Mouse (Mus musculus) MEL (cell line): ENCODE results near the gene Gpr6. TPM values are rescaled to one million over a fixed set of nuclear protein-coding genes. Genes with fewer than 3 reads are reported as not detected.

Experiments used
- DNase-seq: peaks from one replicate; pipeline ENCODE4 v3.0.0; 2011; ENCODE audit warnings: low read depth, low spot score
- H3K27ac ChIP-seq: 2 replicates; pipeline ENCODE4 v1.5.1; 2012; ENCODE audit warnings: low read depth, mild to moderate bottlenecking, control low read depth, low read length, moderate library complexity; ENCODE audit not compliant: control insufficient read depth
- H3K27me3 ChIP-seq, 2 experiments: fragments of 150-350 bp in 1 of 2; sonication (generic) in 1 of 2; 2 replicates each; pipeline ENCODE4 v1.6.1; 2012; ENCODE audit warnings: low read length in 2 of 2, mild to moderate bottlenecking in 2 of 2, improper control_type of control experiment in 1 of 2, moderate library complexity in 1 of 2; ENCODE audit not compliant: insufficient read depth in 2 of 2, control insufficient read depth in 1 of 2
- H3K36me3 ChIP-seq, 2 experiments: 2 replicates each; pipeline ENCODE4 v1.6.1; 2012 to 2014; ENCODE audit warnings: low read length in 2 of 2, improper control_type of control experiment in 1 of 2, inconsistent platforms in 1 of 2, mild to moderate bottlenecking in 1 of 2; ENCODE audit not compliant: insufficient read depth in 2 of 2, control insufficient read depth in 1 of 2
- H3K4me1 ChIP-seq, 2 experiments: fragments of 150-350 bp in 1 of 2; sonication (generic) in 1 of 2; 2 replicates each; pipeline ENCODE4 v1.6.1; 2012; ENCODE audit warnings: low read length in 2 of 2, improper control_type of control experiment in 1 of 2, mild to moderate bottlenecking in 1 of 2; ENCODE audit not compliant: insufficient read depth in 2 of 2, control insufficient read depth in 1 of 2
- H3K4me3 ChIP-seq, 2 experiments: fragments of 150-350 bp in 1 of 2; sonication (generic) in 1 of 2; 2 replicates each; pipeline ENCODE4 v1.5.1; 2012; ENCODE audit warnings: low read depth in 2 of 2, low read length in 2 of 2, mild to moderate bottlenecking in 2 of 2, moderate library complexity in 2 of 2, control low read depth in 1 of 2, improper control_type of control experiment in 1 of 2; ENCODE audit not compliant: control insufficient read depth in 1 of 2, insufficient read depth in 1 of 2
- H3K79me2 ChIP-seq: 2 replicates; pipeline ENCODE4 v1.6.1; 2012; ENCODE audit warnings: mild to moderate bottlenecking, low read length, moderate library complexity; ENCODE audit not compliant: control insufficient read depth, poor library complexity, insufficient read depth
- H3K9ac ChIP-seq: 2 replicates; pipeline ENCODE4 v1.6.1; 2012; ENCODE audit warnings: low read depth, mild to moderate bottlenecking, control low read depth, low read length, moderate library complexity; ENCODE audit not compliant: control insufficient read depth, poor library complexity, severe bottlenecking
- H3K9me3 ChIP-seq: fragments of 150-350 bp; sonication (generic); replicated peaks from 2 replicates; pipeline ENCODE4 v1.6.1; 2012; ENCODE audit warnings: mild to moderate bottlenecking, low read length, improper control_type of control experiment, moderate library complexity; ENCODE audit not compliant: insufficient read depth
- BHLHE40 ChIP-seq: IDR thresholded peaks from 2 replicates; pipeline ENCODE4 v1.6.1; 2012; ENCODE audit warnings: low read depth, mild to moderate bottlenecking, inconsistent platforms, low read length, improper control_type of control experiment, borderline replicate concordance
- CHD1 ChIP-seq: IDR thresholded peaks from 2 replicates; pipeline ENCODE4 v1.6.1; 2012; ENCODE audit warnings: low read depth, mild to moderate bottlenecking, inconsistent platforms, low read length, improper control_type of control experiment
- CTCF ChIP-seq, 3 experiments: IDR thresholded peaks in 2 of 3; conservative IDR thresholded peaks in 1 of 3; 2 replicates each; pipeline ENCODE4 v1.5.1; 2011 to 2012; ENCODE audit warnings: low read length in 3 of 3, low read depth in 2 of 3, mild to moderate bottlenecking in 2 of 3, improper control_type of control experiment in 1 of 3, inconsistent platforms in 1 of 3, mixed read lengths in 1 of 3, moderate library complexity in 1 of 3; ENCODE audit not compliant: control insufficient read depth in 1 of 3, insufficient read depth in 1 of 3, poor library complexity in 1 of 3, severe bottlenecking in 1 of 3
- E2F4 ChIP-seq: IDR thresholded peaks from 2 replicates; pipeline ENCODE4 v1.6.1; 2011; ENCODE audit warnings: low read depth, low read length, improper control_type of control experiment, borderline replicate concordance
- ELF1 ChIP-seq: IDR thresholded peaks from 2 replicates; pipeline ENCODE4 v1.6.1; 2014; ENCODE audit warnings: low read depth, mild to moderate bottlenecking, inconsistent platforms, low read length, improper control_type of control experiment, moderate library complexity
- EP300 ChIP-seq, 2 experiments: IDR thresholded peaks; 2 replicates each; pipeline ENCODE4 v1.6.1; 2011; ENCODE audit warnings: improper control_type of control experiment in 2 of 2, low read length in 2 of 2, low read depth in 1 of 2, mild to moderate bottlenecking in 1 of 2
- ETS1 ChIP-seq: IDR thresholded peaks from 2 replicates; pipeline ENCODE4 v1.6.1; 2012; ENCODE audit warnings: low read depth, mild to moderate bottlenecking, inconsistent platforms, low read length, improper control_type of control experiment, moderate library complexity
- GABPA ChIP-seq: IDR thresholded peaks from 2 replicates; pipeline ENCODE4 v1.6.1; 2012; ENCODE audit warnings: low read depth, mild to moderate bottlenecking, inconsistent platforms, low read length, improper control_type of control experiment, moderate library complexity
- HCFC1 ChIP-seq: IDR thresholded peaks from 2 replicates; pipeline ENCODE4 v1.6.1; 2012; ENCODE audit warnings: low read depth, mild to moderate bottlenecking, inconsistent platforms, low read length, improper control_type of control experiment, moderate library complexity
- JUND ChIP-seq: IDR thresholded peaks from 2 replicates; pipeline ENCODE4 v1.6.1; 2011; ENCODE audit warnings: low read depth, mild to moderate bottlenecking, improper control_type of control experiment, low read length
- KAT2A ChIP-seq: conservative IDR thresholded peaks from 2 replicates; pipeline ENCODE4 v1.6.1; 2012; ENCODE audit warnings: low read depth, low read length, improper control_type of control experiment, inconsistent platforms
- MAX ChIP-seq: IDR thresholded peaks from 2 replicates; pipeline ENCODE4 v1.6.1; 2011; ENCODE audit warnings: low read length, improper control_type of control experiment
- MEF2A ChIP-seq: IDR thresholded peaks from 2 replicates; pipeline ENCODE4 v1.6.1; 2014; ENCODE audit warnings: low read depth, mild to moderate bottlenecking, inconsistent platforms, low read length, improper control_type of control experiment; ENCODE audit not compliant: poor library complexity, insufficient replicate concordance, severe bottlenecking; ENCODE audit errors: extremely low read depth
- MXI1 ChIP-seq: IDR thresholded peaks from 2 replicates; pipeline ENCODE4 v1.6.1; 2011; ENCODE audit warnings: mild to moderate bottlenecking, low read depth, low read length, improper control_type of control experiment
- MYB ChIP-seq: IDR thresholded peaks from 2 replicates; pipeline ENCODE4 v1.6.1; 2011; ENCODE audit warnings: mild to moderate bottlenecking, low read depth, low read length, improper control_type of control experiment
- NELFE ChIP-seq: IDR thresholded peaks from 2 replicates; pipeline ENCODE4 v1.6.1; 2011; ENCODE audit warnings: low read depth, low read length, improper control_type of control experiment
- POLR2AphosphoS2 ChIP-seq: IDR thresholded peaks from 2 replicates; pipeline ENCODE4 v1.6.1; 2011; ENCODE audit warnings: low read length, improper control_type of control experiment
- RAD21 ChIP-seq: IDR thresholded peaks from 2 replicates; pipeline ENCODE4 v1.6.1; 2011; ENCODE audit warnings: mild to moderate bottlenecking, low read depth, low read length, improper control_type of control experiment
- RCOR1 ChIP-seq: IDR thresholded peaks from 2 replicates; pipeline ENCODE4 v1.6.1; 2012; ENCODE audit warnings: low read depth, mild to moderate bottlenecking, inconsistent platforms, low read length, improper control_type of control experiment
- SIN3A ChIP-seq: IDR thresholded peaks from 2 replicates; pipeline ENCODE4 v1.6.1; 2012; ENCODE audit warnings: low read length, improper control_type of control experiment, inconsistent platforms
- SMC3 ChIP-seq: IDR thresholded peaks from 2 replicates; pipeline ENCODE4 v1.6.1; 2011; ENCODE audit warnings: low read depth, low read length, improper control_type of control experiment
- TBP ChIP-seq: IDR thresholded peaks from 2 replicates; pipeline ENCODE4 v1.8.0; 2011; ENCODE audit warnings: low read depth, low read length, improper control_type of control experiment
- TCF12 ChIP-seq: IDR thresholded peaks from 2 replicates; pipeline ENCODE4 v1.6.1; 2014; ENCODE audit warnings: low read depth, mild to moderate bottlenecking, inconsistent platforms, low read length, improper control_type of control experiment, moderate library complexity
- USF1 ChIP-seq: IDR thresholded peaks from 2 replicates; pipeline ENCODE4 v1.6.1; 2014; ENCODE audit warnings: low read depth, mild to moderate bottlenecking, inconsistent platforms, low read length, improper control_type of control experiment, moderate library complexity
- ZKSCAN1 ChIP-seq: IDR thresholded peaks from 2 replicates; pipeline ENCODE4 v1.6.1; 2012; ENCODE audit warnings: low read depth, mild to moderate bottlenecking, inconsistent platforms, low read length, improper control_type of control experiment, moderate library complexity
- ZMIZ1 ChIP-seq: IDR thresholded peaks from 2 replicates; pipeline ENCODE4 v1.6.1; 2012; ENCODE audit warnings: low read depth, mild to moderate bottlenecking, inconsistent platforms, low read length, improper control_type of control experiment, moderate library complexity
- polyA plus RNA-seq, 2 experiments: library from polyadenylated mRNA; stranded (reverse) in 1 of 2; unstranded in 1 of 2; fragments of >175 nt in 1 of 2; fragments of >200 nt in 1 of 2; gene quantifications; 2 replicates each; pipeline versions ENCODE4 v1.2.1 to v1.2.4; 2012; ENCODE audit warnings: low replicate concordance in 2 of 2, low read depth in 1 of 2; ENCODE audit not compliant: insufficient read length in 2 of 2, insufficient read depth in 1 of 2, missing spikeins in 1 of 2
- total RNA-seq: library from RNA; depleted of rRNA; stranded (reverse); fragments of 300-350 nt; gene quantifications from 2 replicates; pipeline ENCODE4 v1.2.3, GENCODE M21; 2012

Gene Gpr6
- total and polyA plus RNA-seq, 3 experiments: not detected

GRCm38 (mm10) chr10:41038476-41038875, 33.6 kb downstream of the Gpr6 start:
- Histone ChIP-seq H3K36me3 (no peaks in the 10 kb centered on the region), H3K27ac (no peak overlapping the region), H3K27me3 (peaks cover 0 to 3% of the 10 kb centered on the region in 2 experiments; a peak in 1 of 4 replicates), H3K4me1 (no peaks in the 10 kb centered on the region), H3K9me3 (no peaks in the 10 kb centered on the region), H3K9ac (no peak overlapping the region), H3K4me3 (no peak overlapping the region), H3K79me2 (no peaks in the 10 kb centered on the region)
- DNase-seq: no peak
- no peak for TF ChIP-seq ZKSCAN1
- no peak for TF ChIP-seq TCF12
- TF ChIP-seq MAX: no peak
- no peak for TF ChIP-seq ETS1
- TF ChIP-seq KAT2A: no peak

GRCm38 (mm10) chr10:41037722-41038121, 34.4 kb downstream of the Gpr6 start:
- no peaks in the 10 kb centered on the region for H3K79me2 ChIP-seq
- no peaks in the 10 kb centered on the region for H3K36me3 ChIP-seq
- no peak overlapping the region for H3K9ac ChIP-seq
- H3K9me3 ChIP-seq: no peaks in the 10 kb centered on the region
- no peak overlapping the region for H3K4me3 ChIP-seq
- no peak for DNase-seq
- no peaks in the 10 kb centered on the region for H3K4me1 ChIP-seq
- no peak overlapping the region for H3K27ac ChIP-seq
- TF ChIP-seq POLR2AphosphoS2: no peak
- no peak for TF ChIP-seq MEF2A
- TF ChIP-seq EP300 (IDR thresholded peaks at IDR 0.05; ENCODE audit: low read depth in 1 of 2, low read length in 2 of 2): no peak
- no peak for TF ChIP-seq SIN3A
- no peak for TF ChIP-seq E2F4
- no peak for TF ChIP-seq JUND
- TF ChIP-seq MYB: no peak
- TF ChIP-seq TBP: no peak
- TF ChIP-seq HCFC1: no peak
- no peak for TF ChIP-seq NELFE
- no peak for TF ChIP-seq BHLHE40
- TF ChIP-seq CTCF (IDR thresholded peaks at IDR 0.05 in 2 of 3, conservative IDR thresholded peaks at IDR 0.05 in 1 of 3; ENCODE audit: control insufficient read depth in 1 of 3, insufficient read depth in 1 of 3, low read depth in 2 of 3, low read length in 3 of 3, poor library complexity in 1 of 3, severe bottlenecking in 1 of 3): no peak
- peaks cover 0 to 3% of the 10 kb centered on the region in 2 experiments; a peak in 1 of 4 replicates for H3K27me3 ChIP-seq

DNA sequence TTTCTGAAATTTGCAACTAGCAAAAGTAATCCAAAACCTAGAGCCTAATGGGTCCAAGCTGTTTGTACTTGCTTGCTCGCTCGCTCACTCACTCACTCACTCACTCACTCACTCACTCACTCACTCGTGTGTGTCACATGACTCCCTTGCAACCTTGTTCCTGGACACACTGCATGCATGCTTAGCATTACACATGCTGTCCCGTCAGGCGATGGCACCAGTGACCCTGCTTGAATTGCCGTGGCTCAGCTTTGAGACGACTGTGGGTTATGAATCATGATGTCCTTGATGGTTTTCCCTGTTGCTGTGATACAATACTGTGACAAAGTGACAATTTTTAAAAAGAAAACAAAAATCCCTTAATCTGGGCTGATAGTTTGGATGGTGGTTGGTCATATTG, 39.3 kb downstream of the Gpr6 start:
- no peaks in the 10 kb centered on the region for H3K4me1 ChIP-seq
- H3K4me3 ChIP-seq: no peak overlapping the region
- no peaks in the 10 kb centered on the region for H3K9me3 ChIP-seq
- no peak for DNase-seq
- H3K27ac ChIP-seq: no peak overlapping the region
- no peak overlapping the region for H3K9ac ChIP-seq
- TF ChIP-seq MAX: no peak
- TF ChIP-seq GABPA: no peak
- TF ChIP-seq NELFE: no peak
- TF ChIP-seq RCOR1: no peak
- TF ChIP-seq SMC3: no peak
- no peak for TF ChIP-seq ZMIZ1
- TF ChIP-seq RAD21: no peak
- TF ChIP-seq USF1: no peak
- no peak for TF ChIP-seq MEF2A
- TF ChIP-seq ELF1: no peak
- TF ChIP-seq KAT2A: no peak
- no peak for TF ChIP-seq TCF12
- TF ChIP-seq CHD1: no peak
- no peak for TF ChIP-seq MXI1
- no peaks in the 10 kb centered on the region for H3K36me3 ChIP-seq
- H3K27me3 ChIP-seq: peaks cover 0 to 3% of the 10 kb centered on the region in 2 experiments; a peak in 3 of 4 replicates
- H3K79me2 ChIP-seq: no peaks in the 10 kb centered on the region
